Mouse (Mus musculus): Measurements from ENCODE around the gene Pou2f3.

DNA sequence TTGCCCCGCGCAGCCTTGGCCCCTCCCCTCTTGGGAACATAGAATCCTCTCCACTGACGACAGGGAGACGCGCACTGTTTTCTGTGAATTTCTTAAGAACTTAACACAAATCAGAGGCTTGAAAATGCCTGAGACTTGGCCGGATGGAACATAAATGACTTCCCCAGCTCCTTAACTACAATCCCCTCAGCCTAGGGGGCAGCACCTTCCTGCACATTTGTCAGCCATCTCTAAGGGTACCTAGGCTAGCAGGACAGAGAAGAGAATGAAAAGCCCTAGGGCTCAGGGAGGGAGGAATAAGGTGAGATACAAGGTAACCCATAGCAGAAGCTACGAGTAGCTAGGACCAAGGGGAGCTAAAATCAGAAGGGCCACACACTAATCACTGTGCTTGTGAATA lies 32.0 kb downstream of the Pou2f3 start:
- TF ChIP-seq POLR2A (IDR thresholded peaks at IDR 0.05; ENCODE audit: insufficient read length, low read depth), result no peak
- TF ChIP-seq MYOG (IDR thresholded peaks at IDR 0.05; ENCODE audit: control insufficient read depth in 1 of 3, insufficient read depth in 1 of 3, insufficient read length in 2 of 3, low read depth in 2 of 3), result no peak

All from myocyte (in vitro differentiated cells).